ENCODE assay signal across 15 mouse cellular contexts in genomic region chr5:140752639-140753038, GRCm38 (mm10). TPM values are rescaled to one million over a fixed set of nuclear protein-coding genes. Genes with fewer than 3 reads are reported as not detected.
DNase-seq lines count a peak whose midpoint lies in the region; ATAC-seq and TF ChIP-seq lines count a peak whose summit lies in the region.
"Had no signal": no experiment of that assay in that cellular context is flagged by ENCODE, and none has a peak within 500 bp of the region (broad histone marks: within the 10 kb centered on the region; RNA-seq: fewer than 3 reads in every experiment).

No protein-coding gene starts in this region.

- H3K4me1 ChIP-seq in heart, postnatal 0 days (ENCODE audit: control insufficient read depth, insufficient read depth): peaks cover 13% of the 10 kb centered on the region
- peaks cover 20% of the 10 kb centered on the region for H3K4me1 ChIP-seq in heart, embryonic 12.5 days (replicated peaks)
- peaks cover 8% of the 10 kb centered on the region; the same call in 1 of the 2 replicates for H3K4me1 ChIP-seq in lung, adult 2 months (ENCODE audit: control insufficient read depth, insufficient read depth, low read length)
- H3K4me1 ChIP-seq in CH12.LX (ENCODE audit: control insufficient read depth in 1 of 2, insufficient read depth in 2 of 2): peaks cover 16 to 28% of the 10 kb centered on the region in 2 experiments

- H3K4me3 ChIP-seq in heart, postnatal 0 days (ENCODE audit: low read depth, low read length): no peak overlapping the region
- no peak overlapping the region for H3K4me3 ChIP-seq in heart, embryonic 12.5 days
- H3K4me3 ChIP-seq in lung, adult 2 months (replicated peaks; ENCODE audit: extremely low read depth, low read depth, low read length): no peak overlapping the region
- no peak overlapping the region for H3K4me3 ChIP-seq in CH12.LX (replicated peaks in 1 of 3; ENCODE audit: low read depth in 2 of 3, low read length in 2 of 3, poor library complexity in 1 of 3)
- H3K4me3 ChIP-seq: hindbrain, embryonic 13.5 days; neural tube, embryonic 12.5 days had no signal

- TF ChIP-seq RAD21 in CH12.LX (IDR thresholded peaks at IDR 0.05; ENCODE audit: low read depth, low read length): no peak

- no peak for DNase-seq in heart, postnatal 0 days (ENCODE audit: low spot score)
- DNase-seq in lung, adult 2 months: no peak
- DNase-seq in lung, postnatal 4 days: no peak
- DNase-seq in CH12.LX (ENCODE audit: extremely low read depth) (no peak), adipocyte (ENCODE audit: low spot score) (no peak)
- no peak for DNase-seq in brain, embryonic 14.5 days (ENCODE audit: low read depth)
- DNase-seq: gastrocnemius, postnatal 10 days; right cerebral cortex, postnatal 25 days; thymus, adult 18-20 months had no signal

- TF ChIP-seq CTCF in heart, postnatal 0 days (IDR thresholded peaks at IDR 0.05; ENCODE audit: low read depth): peak; percentile 20
- peak; percentile 45 for TF ChIP-seq CTCF in lung, adult 2 months (IDR thresholded peaks at IDR 0.05; ENCODE audit: insufficient read depth, low read length)
- peak; percentile 23 to 30; a peak in 3 of 4 replicates for TF ChIP-seq CTCF in CH12.LX (conservative IDR thresholded peaks at IDR 0.05 in 1 of 2, IDR thresholded peaks at IDR 0.05 in 1 of 2; ENCODE audit: low read depth in 2 of 2, low read length in 2 of 2)
- peak; percentile 47; the same call in 1 of the 2 replicates for TF ChIP-seq CTCF in brain, embryonic 14.5 days (IDR thresholded peaks at IDR 0.05; ENCODE audit: borderline replicate concordance, extremely low read depth, insufficient read depth, insufficient read length)

- in situ Hi-C loops in CH12.LX (cut with MboI; ENCODE audit: low pct_ligation_motif_present, low pct_unique_long_range_greater_than_20kb, low sequenced_read_pairs): no loop called here

- no peak for TF ChIP-seq POLR2A in lung, adult 2 months (IDR thresholded peaks at IDR 0.05; ENCODE audit: borderline replicate concordance, extremely low read depth, low read depth, low read length)
- no peak for TF ChIP-seq POLR2A in CH12.LX (IDR thresholded peaks at IDR 0.05; ENCODE audit: low read depth, low read length)
- no peak for TF ChIP-seq POLR2A in brain, embryonic 14.5 days (IDR thresholded peaks at IDR 0.05; ENCODE audit: borderline replicate concordance, extremely low read depth, insufficient read depth, insufficient read length, poor library complexity, severe bottlenecking)

- dilution Hi-C loops in CH12.LX (cut with MboI; ENCODE audit: extremely low pct_ligation_motif_present, extremely low pct_unique_long_range_greater_than_20kb, low sequenced_read_pairs): no loop called here

- H3K79me2 ChIP-seq in CH12.LX (replicated peaks; ENCODE audit: control insufficient read depth, extremely low read depth, insufficient read depth, poor library complexity, severe bottlenecking): no peaks in the 10 kb centered on the region

- H3K9ac ChIP-seq in heart, postnatal 0 days (replicated peaks; ENCODE audit: low read depth, low read length): no peak overlapping the region
- no peak overlapping the region for H3K9ac ChIP-seq in heart, embryonic 12.5 days
- H3K9ac ChIP-seq in CH12.LX (ENCODE audit: insufficient read depth, low read depth): no peak overlapping the region
- H3K9ac ChIP-seq: hindbrain, embryonic 13.5 days; neural tube, embryonic 12.5 days had no signal

- 94% methylated on average over 3 of the region's 3 CpGs for WGBS in heart, postnatal 0 days
- 94% methylated on average over 3 of the region's 3 CpGs for WGBS in heart, embryonic 12.5 days
- WGBS in lung, adult 2 months: 94% methylated on average over 3 of the region's 3 CpGs

- ATAC-seq in heart, postnatal 0 days (ENCODE audit: insufficient read depth, low read depth): no peak
- no peak for ATAC-seq in heart, embryonic 12.5 days (ENCODE audit: insufficient number of reproducible peaks, low FRiP score)
- ATAC-seq in monocyte, adult 5-6 weeks (replicated peaks; ENCODE audit: insufficient number of reproducible peaks, low FRiP score, low TSS enrichment, poor library complexity, severe bottlenecking): no peak
- ATAC-seq: Patski had no signal

- H3K4me2 ChIP-seq in heart, postnatal 0 days (ENCODE audit: low read depth, low read length): no peak overlapping the region
- H3K4me2 ChIP-seq in heart, embryonic 12.5 days: no peak overlapping the region
- H3K4me2 ChIP-seq in CH12.LX (ENCODE audit: insufficient read depth, low read depth, poor library complexity, severe bottlenecking): no peak overlapping the region
- H3K4me2 ChIP-seq: hindbrain, embryonic 13.5 days; neural tube, embryonic 12.5 days had no signal

- peaks cover 2% of the 10 kb centered on the region; the same call in 1 of the 2 replicates for H3K36me3 ChIP-seq in heart, postnatal 0 days (replicated peaks; ENCODE audit: control insufficient read depth, insufficient read depth, low read length)
- H3K36me3 ChIP-seq in heart, embryonic 12.5 days: peaks cover 6% of the 10 kb centered on the region; the same call in 1 of the 2 replicates
- peaks cover 22 to 64% of the 10 kb centered on the region in 2 experiments for H3K36me3 ChIP-seq in CH12.LX (replicated peaks in 1 of 2; ENCODE audit: control insufficient read depth in 1 of 2, insufficient read depth in 1 of 2, low read length in 1 of 2)

- TF ChIP-seq EP300 in heart, postnatal 0 days (IDR thresholded peaks at IDR 0.05; ENCODE audit: low read depth): no peak
- no peak for TF ChIP-seq EP300 in CH12.LX (IDR thresholded peaks at IDR 0.05; ENCODE audit: low read length)

- no peaks in the 10 kb centered on the region for H3K27me3 ChIP-seq in heart, postnatal 0 days (ENCODE audit: control insufficient read depth, insufficient read depth, low read length)
- H3K27me3 ChIP-seq in heart, embryonic 12.5 days (replicated peaks): no peaks in the 10 kb centered on the region
- no peaks in the 10 kb centered on the region for H3K27me3 ChIP-seq in CH12.LX (replicated peaks)
- H3K27me3 ChIP-seq: hindbrain, embryonic 13.5 days; megakaryocyte, embryonic 14.5 days; neural tube, embryonic 12.5 days; Patski had no signal

- 0 out of 2 replicates have a peak, but pooled peaks cover 3% of the 10 kb centered on the region for H3K9me3 ChIP-seq in heart, postnatal 0 days (replicated peaks; ENCODE audit: control insufficient read depth, low read length)
- peaks cover 12% of the 10 kb centered on the region for H3K9me3 ChIP-seq in heart, embryonic 12.5 days (replicated peaks)
- peaks cover 14% of the 10 kb centered on the region for H3K9me3 ChIP-seq in CH12.LX (replicated peaks; ENCODE audit: low read length)
- H3K9me3 ChIP-seq: hindbrain, embryonic 13.5 days had no signal

- peak overlapping the region; percentile 12; the same call in 1 of the 2 replicates for H3K27ac ChIP-seq in heart, postnatal 0 days (ENCODE audit: low read depth)
- H3K27ac ChIP-seq in heart, embryonic 12.5 days (ENCODE audit: poor library complexity, severe bottlenecking): no peak overlapping the region
- no peak overlapping the region for H3K27ac ChIP-seq in CH12.LX (ENCODE audit: insufficient read depth, low read depth)
- H3K27ac ChIP-seq: neural tube, embryonic 12.5 days had no signal

TF ChIP-seq in CH12.LX, 34 proteins besides CTCF, POLR2A, EP300 and RAD21:
- TF ChIP-seq SIN3A (IDR thresholded peaks at IDR 0.05; ENCODE audit: low read length) (no peak), USF2 (conservative IDR thresholded peaks at IDR 0.05; ENCODE audit: low read depth, low read length) (no peak), KAT2A (IDR thresholded peaks at IDR 0.05; ENCODE audit: insufficient replicate concordance, low read length) (no peak), GABPA (IDR thresholded peaks at IDR 0.05; ENCODE audit: insufficient replicate concordance, low read depth, low read length) (no peak)

RNA-seq across cellular contexts. Expression of gene Amz1, which starts 28.7 kb away (rescaled TPM):
- total RNA-seq in heart, postnatal 0 days (2014; rRNA removed; ENCODE audit: low replicate concordance): 0.08 and 0.15 TPM in 2 replicates
- 0.81 and 0.94 TPM in 2 replicates for polyA plus RNA-seq in heart, postnatal 0 days (2015; fragmentation: Nextera tagmentation; extraction: Ambion mirVana)
- 0.40 and 0.59 TPM in 2 replicates for polyA plus RNA-seq in heart, embryonic 12.5 days (2016; fragmentation: Nextera tagmentation; extraction: Ambion mirVana)
- polyA plus RNA-seq in lung, adult 2 months (2012; rRNA removed): 13.3 and 14.8 TPM in 2 replicates
- total RNA-seq in CH12.LX (2012; rRNA removed) (7.0 and 8.3 TPM in 2 replicates), CH12.LX (2014; rRNA removed) (7.3 and 7.5 TPM in 2 replicates)
- 11.2 and 12.4 TPM in 2 replicates for polyA plus RNA-seq in CH12.LX (2012; ENCODE audit: insufficient read length, low read depth)
- 3.2 and 3.5 TPM in 2 replicates for polyA plus RNA-seq in brain, embryonic 14.5 days (2012; rRNA removed)
- total RNA-seq in monocyte, adult 5-6 weeks (2017): 7.8 to 13.5 TPM (median 10.2 TPM) in 3 replicates

RNA-seq across cellular contexts. Expression of gene Brat1, which starts 47.8 kb away (rescaled TPM):
- 19.3 and 25.0 TPM in 2 replicates for total RNA-seq in heart, postnatal 0 days (2014; rRNA removed; ENCODE audit: low replicate concordance)
- 9.5 and 10.6 TPM in 2 replicates for polyA plus RNA-seq in heart, postnatal 0 days (2015; fragmentation: Nextera tagmentation; extraction: Ambion mirVana)
- 14.6 and 15.5 TPM in 2 replicates for polyA plus RNA-seq in heart, embryonic 12.5 days (2016; fragmentation: Nextera tagmentation; extraction: Ambion mirVana)
- 31.6 and 31.7 TPM in 2 replicates for polyA plus RNA-seq in lung, adult 2 months (2012; rRNA removed)
- total RNA-seq in CH12.LX (2012; rRNA removed) (14.5 and 15.0 TPM in 2 replicates), CH12.LX (2014; rRNA removed) (9.0 and 9.8 TPM in 2 replicates)
- 10.0 and 10.9 TPM in 2 replicates for polyA plus RNA-seq in CH12.LX (2012; ENCODE audit: insufficient read length, low read depth)
- 28.6 and 34.3 TPM in 2 replicates for polyA plus RNA-seq in brain, embryonic 14.5 days (2012; rRNA removed)
- 3.9 to 13.9 TPM (median 6.1 TPM) in 3 replicates for total RNA-seq in monocyte, adult 5-6 weeks (2017)

RNA-seq across cellular contexts. Expression of gene Iqce, which starts 50.5 kb away (rescaled TPM):
- 3.8 and 9.6 TPM in 2 replicates for total RNA-seq in heart, postnatal 0 days (2014; rRNA removed; ENCODE audit: low replicate concordance)
- 4.8 and 5.1 TPM in 2 replicates for polyA plus RNA-seq in heart, postnatal 0 days (2015; fragmentation: Nextera tagmentation; extraction: Ambion mirVana)
- polyA plus RNA-seq in heart, embryonic 12.5 days (2016; fragmentation: Nextera tagmentation; extraction: Ambion mirVana): 12.4 and 15.7 TPM in 2 replicates
- 17.2 and 21.8 TPM in 2 replicates for polyA plus RNA-seq in lung, adult 2 months (2012; rRNA removed)
- 5.3 and 6.3 TPM in 2 replicates for total RNA-seq in CH12.LX (2012; rRNA removed)
- 2.2 and 2.9 TPM in 2 replicates for total RNA-seq in CH12.LX (2014; rRNA removed)
- polyA plus RNA-seq in CH12.LX (2012; ENCODE audit: insufficient read length, low read depth): 8.5 and 11.2 TPM in 2 replicates
- polyA plus RNA-seq in brain, embryonic 14.5 days (2012; rRNA removed): 42.4 and 49.9 TPM in 2 replicates
- 8.2 to 14.9 TPM (median 14.3 TPM) in 3 replicates for total RNA-seq in monocyte, adult 5-6 weeks (2017)
